Mouse (Mus musculus): ENCODE results near the gene Avil. TPM values are rescaled to one million over a fixed set of nuclear protein-coding genes. Genes with fewer than 3 reads are reported as not detected.
A peak's percentile ranks its signal among the peaks of the same experiment; 100 is the strongest.

Avil gene
- total and polyA plus RNA-seq, 3 experiments: 10.1 to 49.7 (median 16.0) TPM

DNA sequence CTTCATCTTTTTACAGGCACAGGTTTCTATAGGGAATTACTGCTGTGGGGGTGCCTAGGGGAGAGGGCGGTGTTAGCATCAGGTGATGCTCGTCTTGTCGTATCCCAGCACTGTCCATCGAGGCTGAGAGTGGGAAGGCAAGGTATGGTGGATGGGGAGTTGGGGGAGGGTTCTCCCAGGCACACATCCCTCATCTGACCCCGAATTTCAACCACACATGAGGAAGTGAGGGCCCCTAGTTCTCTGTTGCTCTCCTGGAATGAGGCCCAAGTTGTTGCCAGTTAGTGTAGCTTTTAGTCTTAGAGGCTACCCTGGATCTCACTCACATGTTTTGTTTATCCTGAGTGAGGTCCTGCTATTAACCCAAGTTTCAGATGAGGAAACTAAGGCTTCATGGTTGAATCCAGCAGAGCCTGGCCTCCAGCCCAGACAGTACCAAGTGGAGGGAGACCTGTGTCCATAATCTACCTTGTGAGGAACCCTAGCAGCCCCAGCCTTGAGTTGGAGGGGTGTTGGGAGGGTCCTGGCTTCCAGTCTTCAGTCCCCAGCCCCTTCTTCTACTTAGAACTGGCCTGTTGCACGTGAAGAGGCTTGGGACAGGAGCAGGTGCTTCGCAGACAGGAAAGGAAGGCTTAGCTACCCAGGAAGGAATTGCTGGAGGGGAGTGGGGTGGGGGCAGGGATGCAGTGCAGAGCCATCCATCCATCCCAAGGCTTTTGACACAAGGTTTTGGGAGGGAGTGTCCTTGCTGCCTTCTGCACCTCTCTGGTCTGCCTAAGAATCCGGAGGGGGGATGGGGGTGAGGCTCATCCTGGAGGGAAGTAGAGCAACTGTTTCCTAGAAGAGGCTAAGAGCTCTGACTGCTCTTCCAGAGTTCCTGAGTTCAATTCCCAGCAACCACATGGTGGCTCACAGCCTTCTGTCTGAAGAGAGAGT is 13.1 kb upstream of the Avil start:
- Histone ChIP-seq H3K27ac (ENCODE audit: control insufficient read depth, low read depth, low read length) (no peak overlapping the region), H3K27me3 (ENCODE audit: control insufficient read depth in 1 of 2, insufficient read depth in 2 of 2, low read length in 2 of 2) (no peaks in the 10 kb centered on the region), H3K9me3 (replicated peaks; ENCODE audit: insufficient read depth, low read length) (no peaks in the 10 kb centered on the region), H3K79me2 (ENCODE audit: control insufficient read depth, insufficient read depth, low read length, poor library complexity) (peaks cover 18% of the 10 kb centered on the region), H3K36me3 (ENCODE audit: control insufficient read depth in 1 of 2, insufficient read depth in 2 of 2, low read length in 2 of 2) (peaks cover 0 to 8% of the 10 kb centered on the region in 2 experiments; a peak in 3 of 4 replicates), H3K4me1 (ENCODE audit: control insufficient read depth in 1 of 2, insufficient read depth in 2 of 2, low read length in 2 of 2) (peaks cover 4 to 16% of the 10 kb centered on the region in 2 experiments; a peak in 3 of 4 replicates), H3K9ac (ENCODE audit: control insufficient read depth, low read depth, low read length, poor library complexity, severe bottlenecking) (no peak overlapping the region), H3K4me3 (ENCODE audit: control insufficient read depth in 1 of 2, insufficient read depth in 1 of 2, low read depth in 2 of 2, low read length in 2 of 2) (no peak overlapping the region)
- TF ChIP-seq HCFC1 (IDR thresholded peaks at IDR 0.05; ENCODE audit: low read depth, low read length) (no peak), CHD2 (IDR thresholded peaks at IDR 0.05; ENCODE audit: low read length) (no peak), TCF12 (IDR thresholded peaks at IDR 0.05; ENCODE audit: low read depth, low read length) (no peak), ZNF384 (IDR thresholded peaks at IDR 0.05; ENCODE audit: low read depth, low read length) (no peak), MYB (IDR thresholded peaks at IDR 0.05; ENCODE audit: low read depth, low read length) (no peak), ETS1 (IDR thresholded peaks at IDR 0.05; ENCODE audit: low read depth, low read length) (no peak), GATA1 (IDR thresholded peaks at IDR 0.05; ENCODE audit: low read depth, low read length) (no peak), MEF2A (IDR thresholded peaks at IDR 0.05; ENCODE audit: extremely low read depth, insufficient replicate concordance, low read depth, low read length, poor library complexity, severe bottlenecking) (no peak), ZMIZ1 (IDR thresholded peaks at IDR 0.05; ENCODE audit: low read depth, low read length) (no peak), MAFK (IDR thresholded peaks at IDR 0.05; ENCODE audit: borderline replicate concordance, low read depth, low read length) (no peak), USF2 (IDR thresholded peaks at IDR 0.05; ENCODE audit: borderline replicate concordance in 1 of 2, insufficient read depth in 1 of 2, low read depth in 1 of 2, low read length in 2 of 2) (no peak), MXI1 (IDR thresholded peaks at IDR 0.05; ENCODE audit: low read depth, low read length) (no peak), JUND (IDR thresholded peaks at IDR 0.05; ENCODE audit: low read depth, low read length) (no peak), MAX (IDR thresholded peaks at IDR 0.05; ENCODE audit: low read length) (no peak)
- DNase-seq (ENCODE audit: low read depth, low spot score): peak; percentile 39

DNA sequence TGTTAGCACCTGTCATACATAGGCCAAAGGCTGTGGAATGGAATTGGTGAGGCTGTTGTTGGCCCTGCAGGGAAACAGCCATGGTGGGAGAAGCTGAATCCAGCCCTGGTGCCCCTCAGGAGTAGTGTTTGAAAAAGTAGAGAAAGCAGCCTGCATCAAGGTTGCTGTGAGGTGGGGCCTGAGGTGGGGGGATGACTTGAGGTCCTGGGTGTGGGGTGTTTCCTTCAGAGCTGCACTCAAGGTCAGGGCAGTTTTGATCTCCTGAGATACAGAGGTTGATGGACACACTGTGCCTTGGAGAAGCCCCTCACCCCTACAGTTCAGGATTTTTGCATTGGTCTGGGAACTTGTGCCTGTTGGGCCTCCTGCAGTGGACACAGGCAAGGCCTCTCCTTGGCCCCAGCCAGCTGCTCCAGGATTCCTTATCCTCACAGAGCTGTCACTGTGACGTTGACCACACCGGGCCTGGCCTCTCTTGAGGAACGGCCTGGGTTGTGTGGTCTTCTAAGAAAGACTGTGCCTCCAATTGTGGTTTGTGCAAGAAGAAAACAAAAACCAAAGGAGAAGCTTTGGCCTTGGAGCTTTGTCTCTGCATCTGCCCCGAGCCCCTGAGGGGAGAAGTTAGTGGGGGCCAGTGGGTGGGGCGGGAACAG is 11.9 kb upstream of the Avil start:
- no peak overlapping the region for H3K4me3 ChIP-seq (ENCODE audit: control insufficient read depth in 1 of 2, insufficient read depth in 1 of 2, low read depth in 2 of 2, low read length in 2 of 2)
- DNase-seq (ENCODE audit: low read depth, low spot score): no peak
- TF ChIP-seq ZNF384 (IDR thresholded peaks at IDR 0.05; ENCODE audit: low read depth, low read length) (no peak), TAL1 (IDR thresholded peaks at IDR 0.05; ENCODE audit: low read length) (no peak), HCFC1 (IDR thresholded peaks at IDR 0.05; ENCODE audit: low read depth, low read length) (no peak), RAD21 (IDR thresholded peaks at IDR 0.05; ENCODE audit: low read depth, low read length) (no peak), ZC3H11A (IDR thresholded peaks at IDR 0.05; ENCODE audit: low read depth, low read length) (no peak)
- no peaks in the 10 kb centered on the region for H3K27me3 ChIP-seq (ENCODE audit: control insufficient read depth in 1 of 2, insufficient read depth in 2 of 2, low read length in 2 of 2)
- no peak overlapping the region for H3K9ac ChIP-seq (ENCODE audit: control insufficient read depth, low read depth, low read length, poor library complexity, severe bottlenecking)
- peaks cover 3 to 16% of the 10 kb centered on the region in 2 experiments; a peak in 3 of 4 replicates for H3K4me1 ChIP-seq (ENCODE audit: control insufficient read depth in 1 of 2, insufficient read depth in 2 of 2, low read length in 2 of 2)
- H3K27ac ChIP-seq (ENCODE audit: control insufficient read depth, low read depth, low read length): no peak overlapping the region
- no peaks in the 10 kb centered on the region for H3K9me3 ChIP-seq (replicated peaks; ENCODE audit: insufficient read depth, low read length)
- H3K79me2 ChIP-seq (ENCODE audit: control insufficient read depth, insufficient read depth, low read length, poor library complexity): peaks cover 11% of the 10 kb centered on the region
- H3K36me3 ChIP-seq (ENCODE audit: control insufficient read depth in 1 of 2, insufficient read depth in 2 of 2, low read length in 2 of 2): peaks cover 0 to 8% of the 10 kb centered on the region in 2 experiments; a peak in 3 of 4 replicates
